In the genomic region with DNA sequence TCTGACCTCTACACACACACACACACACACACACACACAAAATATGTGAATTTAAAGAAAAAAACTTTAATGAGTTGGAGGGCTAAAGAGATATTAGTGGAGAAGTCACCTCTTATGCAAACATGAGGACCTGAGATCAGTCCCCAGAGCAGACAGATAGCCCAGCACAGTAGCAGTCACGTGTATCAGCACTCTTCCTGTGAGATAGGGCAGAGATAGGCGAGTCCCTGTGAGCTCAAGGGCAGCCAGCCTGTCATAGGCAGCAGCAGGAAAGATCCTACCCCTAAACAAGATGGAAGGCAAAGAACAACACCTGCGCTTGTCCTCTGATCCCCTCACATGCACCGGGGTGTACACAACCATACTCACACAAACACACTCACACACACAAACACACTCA, we compare ENCODE assay signal across 19 mouse cellular contexts. TPM values are rescaled to one million over a fixed set of nuclear protein-coding genes. Genes with fewer than 3 reads are reported as not detected.
DNase-seq lines count a peak whose midpoint lies in the region; ATAC-seq and TF ChIP-seq lines count a peak whose summit lies in the region.
"Had no signal": no experiment of that assay in that cellular context is flagged by ENCODE, and none has a peak within 500 bp of the region (broad histone marks: within the 10 kb centered on the region; RNA-seq: fewer than 3 reads in every experiment).

No protein-coding gene starts in this region.

- H3K79me2 ChIP-seq in heart, adult 2 months (replicated peaks; ENCODE audit: control insufficient read depth, insufficient read depth, low read length) = no peaks in the 10 kb centered on the region; the same call in 1 of the 2 replicates

- no peak for TF ChIP-seq POLR2A in heart, adult 2 months (IDR thresholded peaks at IDR 0.05; ENCODE audit: insufficient read depth, low read depth, low read length)

- intact Hi-C loops in heart, adult 2 months (cut with DNase I) = no loop called here

- no peak overlapping the region for H3K9ac ChIP-seq in heart, postnatal 0 days (replicated peaks; ENCODE audit: low read depth, low read length)
- H3K9ac ChIP-seq in heart, adult 2 months (ENCODE audit: low read depth, low read length) = no peak overlapping the region
- H3K9ac ChIP-seq in liver, embryonic 13.5 days = no peak overlapping the region
- H3K9ac ChIP-seq: forebrain, embryonic 13.5 days; heart, embryonic 12.5 days; hindbrain, embryonic 12.5 days had no signal

- no peak overlapping the region for H3K4me3 ChIP-seq in heart, postnatal 0 days (ENCODE audit: low read depth, low read length)
- no peak overlapping the region for H3K4me3 ChIP-seq in heart, adult 2 months
- H3K4me3 ChIP-seq in liver, embryonic 13.5 days (replicated peaks) = no peak overlapping the region
- H3K4me3 ChIP-seq in limb, embryonic 10.5 days = no peak overlapping the region
- H3K4me3 ChIP-seq: embryonic facial prominence, embryonic 10.5 days; forebrain, embryonic 13.5 days; heart, embryonic 12.5 days; hindbrain, embryonic 12.5 days had no signal

- peaks cover 63% of the 10 kb centered on the region for H3K36me3 ChIP-seq in heart, postnatal 0 days (replicated peaks; ENCODE audit: control insufficient read depth, insufficient read depth, low read length)
- H3K36me3 ChIP-seq in heart, adult 2 months (ENCODE audit: control insufficient read depth, insufficient read depth, low read length) = no peaks in the 10 kb centered on the region
- H3K36me3 ChIP-seq in liver, embryonic 13.5 days = peaks cover 70% of the 10 kb centered on the region
- H3K36me3 ChIP-seq in limb, embryonic 10.5 days = peaks cover 92% of the 10 kb centered on the region

- H3K4me1 ChIP-seq in heart, postnatal 0 days (ENCODE audit: control insufficient read depth, insufficient read depth) = peaks cover 32% of the 10 kb centered on the region
- peaks cover 10% of the 10 kb centered on the region for H3K4me1 ChIP-seq in heart, adult 2 months (ENCODE audit: control insufficient read depth, insufficient read depth, low read length)
- H3K4me1 ChIP-seq in liver, embryonic 13.5 days (replicated peaks) = peaks cover 19% of the 10 kb centered on the region
- H3K4me1 ChIP-seq in limb, embryonic 10.5 days = peaks cover 11% of the 10 kb centered on the region

- H3K9me3 ChIP-seq in heart, postnatal 0 days (replicated peaks; ENCODE audit: control insufficient read depth, low read length) = no peaks in the 10 kb centered on the region
- no peaks in the 10 kb centered on the region for H3K9me3 ChIP-seq in liver, embryonic 13.5 days (replicated peaks)
- H3K9me3 ChIP-seq in limb, embryonic 10.5 days (replicated peaks) = no peaks in the 10 kb centered on the region
- H3K9me3 ChIP-seq: embryonic facial prominence, embryonic 10.5 days; forebrain, embryonic 13.5 days; heart, embryonic 12.5 days; hindbrain, embryonic 12.5 days had no signal

- ATAC-seq in heart, postnatal 0 days (ENCODE audit: insufficient read depth, low read depth) = no peak
- ATAC-seq in liver, embryonic 13.5 days (ENCODE audit: low read depth) = peak; percentile 80
- ATAC-seq in megakaryocyte, adult 5-6 weeks (ENCODE audit: poor library complexity, severe bottlenecking) = peak; percentile 49
- ATAC-seq: activated CD4-positive, CD25-positive, alpha-beta regulatory T cell, adult 4 months; forebrain, embryonic 13.5 days; hindbrain, embryonic 16.5 days; Patski had no signal

- WGBS in heart, postnatal 0 days = 70% methylated on average over 4 of the region's 4 CpGs
- WGBS in heart, adult 2 months = 59% methylated on average over 4 of the region's 4 CpGs
- WGBS in liver, embryonic 13.5 days (ENCODE audit: insufficient replicate concordance) = 56% methylated on average over 4 of the region's 4 CpGs
- WGBS in limb, embryonic 10.5 days = 90% methylated on average over 4 of the region's 4 CpGs

- no peaks in the 10 kb centered on the region for H3K27me3 ChIP-seq in heart, postnatal 0 days (ENCODE audit: control insufficient read depth, insufficient read depth, low read length)
- no peaks in the 10 kb centered on the region for H3K27me3 ChIP-seq in heart, adult 2 months (ENCODE audit: control insufficient read depth, insufficient read depth, low read length)
- no peaks in the 10 kb centered on the region for H3K27me3 ChIP-seq in liver, embryonic 13.5 days
- H3K27me3 ChIP-seq in limb, embryonic 10.5 days (ENCODE audit: low read depth, poor library complexity, severe bottlenecking) = no peaks in the 10 kb centered on the region
- H3K27me3 ChIP-seq: forebrain, embryonic 13.5 days; heart, embryonic 12.5 days; hindbrain, embryonic 12.5 days; Patski had no signal

- no peak for TF ChIP-seq CTCF in heart, postnatal 0 days (IDR thresholded peaks at IDR 0.05; ENCODE audit: low read depth)
- no peak for TF ChIP-seq CTCF in heart, adult 2 months (IDR thresholded peaks at IDR 0.05)

- no peak for DNase-seq in heart, postnatal 0 days (ENCODE audit: low spot score)
- no peak for DNase-seq in heart, adult 2 months
- no peak for DNase-seq in liver, embryonic 13.5 days
- no peak for DNase-seq in limb, embryonic 10.5 days (ENCODE audit: low spot score)
- no peak for DNase-seq in adrenal gland, postnatal 25 days
- DNase-seq in gastrocnemius, adult 18-20 months (ENCODE audit: low spot score) = no peak
- DNase-seq: adrenal gland, postnatal 14 days; cerebellum, adult 2 months; cerebellum, postnatal 10 days; heart, postnatal 36 days had no signal

- H3K27ac ChIP-seq in heart, postnatal 0 days (ENCODE audit: low read depth) = peak overlapping the region; percentile 41
- no peak overlapping the region for H3K27ac ChIP-seq in heart, adult 2 months
- no peak overlapping the region for H3K27ac ChIP-seq in liver, embryonic 13.5 days
- H3K27ac ChIP-seq in limb, embryonic 10.5 days = no peak overlapping the region
- H3K27ac ChIP-seq: embryonic facial prominence, embryonic 10.5 days; forebrain, embryonic 13.5 days; hindbrain, embryonic 12.5 days had no signal

- no peak overlapping the region for H3K4me2 ChIP-seq in heart, postnatal 0 days (ENCODE audit: low read depth, low read length)
- no peak overlapping the region for H3K4me2 ChIP-seq in liver, embryonic 13.5 days
- H3K4me2 ChIP-seq: forebrain, embryonic 13.5 days; heart, embryonic 12.5 days; hindbrain, embryonic 12.5 days had no signal

- TF ChIP-seq EP300 in heart, postnatal 0 days (IDR thresholded peaks at IDR 0.05; ENCODE audit: low read depth) = no peak
- no peak for TF ChIP-seq EP300 in heart, adult 2 months (IDR thresholded peaks at IDR 0.05; ENCODE audit: insufficient read depth, low read depth, low read length)

RNA-seq across cellular contexts. Expression of a gene that starts 9.7 kb away (rescaled TPM):
- total RNA-seq in heart, postnatal 0 days (2014; rRNA removed; ENCODE audit: low replicate concordance) = 246 and 345 TPM in 2 replicates
- polyA plus RNA-seq in heart, postnatal 0 days (2015; fragmentation: Nextera tagmentation; extraction: Ambion mirVana) = 305 and 312 TPM in 2 replicates
- total RNA-seq in heart, adult 2 months (2021) = 100 to 1,000 TPM; 306 to 331 TPM
- polyA plus RNA-seq in heart, adult 2 months (2012; rRNA removed) = 239 and 333 TPM in 2 replicates
- 50.5 and 52.3 TPM in 2 replicates for polyA plus RNA-seq in liver, embryonic 13.5 days (2015; fragmentation: Nextera tagmentation; extraction: Ambion mirVana)
- 19.6 and 21.6 TPM in 2 replicates for total RNA-seq in megakaryocyte, adult 5-6 weeks (2015)
- 17.7 and 17.9 TPM in 2 replicates for total RNA-seq in megakaryocyte, adult 5-6 weeks (2017)
- 136 and 158 TPM in 2 replicates for polyA plus RNA-seq in limb, embryonic 10.5 days (2016; fragmentation: Nextera tagmentation; extraction: Ambion mirVana)
- 284 and 302 TPM in 2 replicates for total RNA-seq in adrenal gland, postnatal 25 days (2021)
- 100 to 1,000 TPM; 155 to 157 TPM for total RNA-seq in gastrocnemius, adult 18-20 months (2021)

RNA-seq across cellular contexts. Expression of a gene that starts 15.0 kb away (rescaled TPM):
- 46.3 and 52.0 TPM in 2 replicates for total RNA-seq in heart, postnatal 0 days (2014; rRNA removed; ENCODE audit: low replicate concordance)
- polyA plus RNA-seq in heart, postnatal 0 days (2015; fragmentation: Nextera tagmentation; extraction: Ambion mirVana) = 3.6 and 3.7 TPM in 2 replicates
- total RNA-seq in heart, adult 2 months (2021) = 10 to 100 TPM; 21.6 to 29.9 TPM
- polyA plus RNA-seq in heart, adult 2 months (2012; rRNA removed) = 29.7 and 32.1 TPM in 2 replicates
- 5.8 and 6.9 TPM in 2 replicates for polyA plus RNA-seq in liver, embryonic 13.5 days (2015; fragmentation: Nextera tagmentation; extraction: Ambion mirVana)
- 63.0 and 69.1 TPM in 2 replicates for total RNA-seq in megakaryocyte, adult 5-6 weeks (2015)
- total RNA-seq in megakaryocyte, adult 5-6 weeks (2017) = 46.6 and 48.4 TPM in 2 replicates
- 10.3 and 12.5 TPM in 2 replicates for polyA plus RNA-seq in limb, embryonic 10.5 days (2016; fragmentation: Nextera tagmentation; extraction: Ambion mirVana)
- 44.8 and 49.8 TPM in 2 replicates for total RNA-seq in adrenal gland, postnatal 25 days (2021)
- total RNA-seq in gastrocnemius, adult 18-20 months (2021) = 10 to 100 TPM; 12.3 to 16.9 TPM

RNA-seq across cellular contexts. Expression of a gene that starts 18.9 kb away (rescaled TPM):
- total RNA-seq in heart, postnatal 0 days (2014; rRNA removed; ENCODE audit: low replicate concordance) = not detected in 2 replicates
- 0.96 and 1.3 TPM in 2 replicates for polyA plus RNA-seq in heart, postnatal 0 days (2015; fragmentation: Nextera tagmentation; extraction: Ambion mirVana)
- under 1 TPM in 1 of 2 experiments, not detected in 1; 0.26 TPM for total RNA-seq in heart, adult 2 months (2021)
- 0.16 and 0.50 TPM in 2 replicates for polyA plus RNA-seq in heart, adult 2 months (2012; rRNA removed)
- polyA plus RNA-seq in liver, embryonic 13.5 days (2015; fragmentation: Nextera tagmentation; extraction: Ambion mirVana) = 0.38 and 0.57 TPM in 2 replicates
- 0.16 TPM in 1 of 2 replicates, not detected in the other for total RNA-seq in megakaryocyte, adult 5-6 weeks (2015)
- 0.41 TPM in 1 of 2 replicates, not detected in the other for total RNA-seq in megakaryocyte, adult 5-6 weeks (2017)
- polyA plus RNA-seq in limb, embryonic 10.5 days (2016; fragmentation: Nextera tagmentation; extraction: Ambion mirVana) = 0.28 and 0.73 TPM in 2 replicates
- total RNA-seq in adrenal gland, postnatal 25 days (2021) = 0.67 TPM in 1 of 2 replicates, not detected in the other
- not detected for total RNA-seq in gastrocnemius, adult 18-20 months (2021)
- total RNA-seq: gastrocnemius, adult 8-10 months; heart, postnatal 36 days had no signal

RNA-seq across cellular contexts. Expression of a gene that starts 27.1 kb away (rescaled TPM):
- 109 and 155 TPM in 2 replicates for total RNA-seq in heart, postnatal 0 days (2014; rRNA removed; ENCODE audit: low replicate concordance)
- 19.2 and 21.5 TPM in 2 replicates for polyA plus RNA-seq in heart, postnatal 0 days (2015; fragmentation: Nextera tagmentation; extraction: Ambion mirVana)
- total RNA-seq in heart, adult 2 months (2021) = 1 to 10 TPM; 1.7 to 1.8 TPM
- 2.2 and 3.7 TPM in 2 replicates for polyA plus RNA-seq in heart, adult 2 months (2012; rRNA removed)
- 114 and 126 TPM in 2 replicates for polyA plus RNA-seq in liver, embryonic 13.5 days (2015; fragmentation: Nextera tagmentation; extraction: Ambion mirVana)
- total RNA-seq in megakaryocyte, adult 5-6 weeks (2015) = 87.3 and 95.0 TPM in 2 replicates
- total RNA-seq in megakaryocyte, adult 5-6 weeks (2017) = 68.5 and 71.1 TPM in 2 replicates
- polyA plus RNA-seq in limb, embryonic 10.5 days (2016; fragmentation: Nextera tagmentation; extraction: Ambion mirVana) = 94.6 and 101 TPM in 2 replicates
- total RNA-seq in adrenal gland, postnatal 25 days (2021) = 6.0 and 7.2 TPM in 2 replicates
- under 1 TPM; 0.24 to 0.32 TPM for total RNA-seq in gastrocnemius, adult 18-20 months (2021)

RNA-seq across cellular contexts. Expression of a gene that starts 27.4 kb away (rescaled TPM):
- total RNA-seq in heart, postnatal 0 days (2014; rRNA removed; ENCODE audit: low replicate concordance) = 0.08 and 1.3 TPM in 2 replicates
- polyA plus RNA-seq in heart, postnatal 0 days (2015; fragmentation: Nextera tagmentation; extraction: Ambion mirVana) = 0.41 and 0.42 TPM in 2 replicates
- 1 to 10 TPM; 1.3 to 1.7 TPM for total RNA-seq in heart, adult 2 months (2021)
- polyA plus RNA-seq in heart, adult 2 months (2012; rRNA removed) = 1.9 and 2.8 TPM in 2 replicates
- polyA plus RNA-seq in liver, embryonic 13.5 days (2015; fragmentation: Nextera tagmentation; extraction: Ambion mirVana) = 0.18 and 0.22 TPM in 2 replicates
- total RNA-seq in megakaryocyte, adult 5-6 weeks (2015) = 0.09 and 0.31 TPM in 2 replicates
- total RNA-seq in megakaryocyte, adult 5-6 weeks (2017) = 0.40 and 0.94 TPM in 2 replicates
- 0.58 and 0.70 TPM in 2 replicates for polyA plus RNA-seq in limb, embryonic 10.5 days (2016; fragmentation: Nextera tagmentation; extraction: Ambion mirVana)
- 2.1 and 3.2 TPM in 2 replicates for total RNA-seq in adrenal gland, postnatal 25 days (2021)
- under 1 TPM; 0.57 to 0.75 TPM for total RNA-seq in gastrocnemius, adult 18-20 months (2021)

Comparison
In these comparisons a context has a peak if more than half of its experiments do, and no peak if none do; other contexts are left out.
1. RNA of a gene that starts 9.7 kb away (total RNA-seq): 306 to 331 TPM in heart, adult 2 months, 284 to 302 TPM in adrenal gland, postnatal 25 days, 246 to 345 TPM in heart, postnatal 0 days and 155 to 157 TPM in gastrocnemius, adult 18-20 months; 17.7 to 21.6 TPM in megakaryocyte, adult 5-6 weeks; every median in the first group is over 4 times any median in the second.